Mouse (Mus musculus): ENCODE measurements at regions not wholly inside any gene's neighbourhood (a gene's known extent, or its start where the extent isn't known, plus 50 kb on each side); places are given as distances from the start of the nearest gene placed in this dataset.

- no peak for DNase-seq (ENCODE audit: extremely low spot score)
Observed at GRCm38 (mm10) chr1:179906115-179906514, 54.2 kb upstream of the Cdc42bpa start.

GRCm38 (mm10) chr1:179892711-179893110 is 67.6 kb upstream of the Cdc42bpa start:
- DNase-seq (ENCODE audit: extremely low spot score): no peak

- no peak for DNase-seq (ENCODE audit: extremely low spot score)
Observed at GRCm38 (mm10) chr1:179887921-179888320, 72.4 kb upstream of the Cdc42bpa start.

- DNase-seq (ENCODE audit: extremely low spot score): no peak
Observed at GRCm38 (mm10) chr1:179881222-179881621, 77.7 kb upstream of the Ahctf1 start.

GRCm38 (mm10) chr1:179877893-179878292 is 74.4 kb upstream of the Ahctf1 start:
- no peak for DNase-seq (ENCODE audit: extremely low spot score)

- DNase-seq (ENCODE audit: extremely low spot score): no peak
Observed at GRCm38 (mm10) chr1:179873772-179874555, 70.5 kb upstream of the Ahctf1 start.

GRCm38 (mm10) chr1:179871961-179872360 is 68.5 kb upstream of the Ahctf1 start:
- DNase-seq (ENCODE audit: extremely low spot score): no peak

- DNase-seq (ENCODE audit: extremely low spot score): no peak
Observed at GRCm38 (mm10) chr1:179868656-179869055, 65.2 kb upstream of the Ahctf1 start.

DNA sequence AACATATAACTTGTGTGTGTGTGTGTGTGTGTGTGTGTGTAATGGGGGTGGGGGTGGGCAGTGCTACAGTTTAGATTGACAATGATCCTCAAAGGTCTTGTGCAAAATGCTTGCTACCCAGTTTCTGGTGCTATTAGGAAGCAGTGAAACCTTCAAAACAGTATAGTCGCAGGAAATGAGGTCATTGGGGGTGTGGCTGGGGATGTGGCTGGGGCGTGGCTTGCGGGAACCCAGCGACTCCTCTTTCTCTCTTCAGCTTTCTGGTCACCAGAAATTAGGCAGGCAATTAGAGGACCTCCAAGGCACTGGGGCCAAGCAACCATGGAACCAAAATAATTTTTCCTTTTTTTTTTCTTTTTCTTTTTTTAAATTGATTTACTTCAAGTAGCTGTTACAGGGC is 64.0 kb upstream of the Ahctf1 start:
- DNase-seq (ENCODE audit: extremely low spot score): no peak

GRCm38 (mm10) chr1:179866056-179866772 is 62.7 kb upstream of the Ahctf1 start:
- DNase-seq (ENCODE audit: extremely low spot score): no peak

GRCm38 (mm10) chr1:179865561-179865960 is 62.1 kb upstream of the Ahctf1 start:
- DNase-seq (ENCODE audit: extremely low spot score): peak; percentile 38

DNA sequence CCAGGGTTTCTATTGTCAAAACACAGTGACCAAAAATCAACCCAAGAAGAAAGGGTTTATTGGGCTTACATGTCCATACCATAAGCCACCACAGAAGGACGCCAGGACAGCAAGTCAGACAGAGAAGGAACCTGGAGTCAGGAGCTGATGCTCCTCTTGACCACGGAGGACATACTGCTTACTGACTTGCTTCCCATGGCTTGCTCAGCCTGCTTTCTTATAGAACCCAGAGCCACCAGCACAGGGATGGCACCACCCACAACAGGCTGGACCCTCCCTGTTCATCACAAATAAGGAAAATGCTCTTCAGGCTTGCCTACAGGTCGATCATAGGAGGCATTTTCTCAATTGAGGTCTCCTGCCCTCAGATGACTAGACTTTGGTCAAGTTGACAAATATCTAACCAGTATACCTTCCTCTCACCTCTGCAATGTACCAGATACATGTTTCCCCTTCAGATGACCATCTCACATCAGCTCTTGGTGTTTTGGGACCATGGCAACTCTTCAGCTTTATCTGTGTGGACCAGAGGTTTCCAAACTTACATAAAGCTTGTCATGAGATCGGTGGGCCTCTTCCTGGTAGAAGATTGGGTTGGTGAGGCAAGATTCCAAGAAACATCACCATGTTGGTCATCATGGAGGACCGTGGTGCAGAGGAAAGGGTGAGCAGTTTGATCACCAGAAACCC is 61.2 kb upstream of the Ahctf1 start:
- DNase-seq (ENCODE audit: extremely low spot score): no peak

DNA sequence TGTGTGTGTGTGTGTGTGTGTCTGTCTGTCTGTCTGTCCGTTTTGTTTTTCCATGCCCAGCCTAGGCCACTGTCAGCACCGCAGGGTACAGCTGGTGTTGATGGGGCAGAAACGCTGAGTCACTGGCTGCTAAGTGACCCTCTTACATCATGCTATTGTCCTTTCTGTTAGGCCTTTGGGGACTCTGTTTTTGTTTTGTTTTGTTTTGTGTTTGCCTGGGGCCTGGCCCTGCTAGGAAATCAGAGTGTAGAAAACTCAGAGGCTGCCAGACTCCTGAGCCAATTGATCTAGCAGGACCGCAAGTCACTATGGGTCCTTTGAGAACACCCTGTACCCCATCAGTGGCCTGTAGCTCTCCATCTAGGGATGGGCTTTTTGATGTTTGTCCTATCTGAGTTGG is 59.9 kb upstream of the Ahctf1 start:
- no peak for DNase-seq (ENCODE audit: extremely low spot score)

GRCm38 (mm10) chr1:179862941-179863340 is 59.5 kb upstream of the Ahctf1 start:
- DNase-seq (ENCODE audit: extremely low spot score): no peak

DNA sequence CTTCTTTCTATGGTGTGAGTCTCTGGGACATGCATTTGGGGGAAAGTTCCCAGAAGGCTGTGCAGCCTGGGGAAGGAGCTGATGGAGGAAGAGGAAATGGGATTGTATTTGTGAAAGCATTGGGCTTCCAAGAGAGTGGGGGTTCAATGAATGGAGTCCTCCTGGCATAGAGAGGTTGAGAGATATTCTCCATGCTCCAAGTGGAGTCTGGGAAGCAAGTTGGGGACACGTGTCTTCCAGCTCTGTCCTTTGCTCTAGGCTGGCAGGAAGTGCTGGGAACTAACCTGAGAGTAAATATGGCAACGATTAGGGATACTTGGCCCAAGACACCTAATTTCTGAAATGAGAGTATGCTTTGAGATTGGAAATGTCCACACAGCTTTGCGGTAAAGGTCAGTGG is 58.3 kb upstream of the Ahctf1 start:
- DNase-seq (ENCODE audit: extremely low spot score): no peak

GRCm38 (mm10) chr1:179859552-179859902 is 56.0 kb upstream of the Ahctf1 start:
- no peak for DNase-seq (ENCODE audit: extremely low spot score)

DNA sequence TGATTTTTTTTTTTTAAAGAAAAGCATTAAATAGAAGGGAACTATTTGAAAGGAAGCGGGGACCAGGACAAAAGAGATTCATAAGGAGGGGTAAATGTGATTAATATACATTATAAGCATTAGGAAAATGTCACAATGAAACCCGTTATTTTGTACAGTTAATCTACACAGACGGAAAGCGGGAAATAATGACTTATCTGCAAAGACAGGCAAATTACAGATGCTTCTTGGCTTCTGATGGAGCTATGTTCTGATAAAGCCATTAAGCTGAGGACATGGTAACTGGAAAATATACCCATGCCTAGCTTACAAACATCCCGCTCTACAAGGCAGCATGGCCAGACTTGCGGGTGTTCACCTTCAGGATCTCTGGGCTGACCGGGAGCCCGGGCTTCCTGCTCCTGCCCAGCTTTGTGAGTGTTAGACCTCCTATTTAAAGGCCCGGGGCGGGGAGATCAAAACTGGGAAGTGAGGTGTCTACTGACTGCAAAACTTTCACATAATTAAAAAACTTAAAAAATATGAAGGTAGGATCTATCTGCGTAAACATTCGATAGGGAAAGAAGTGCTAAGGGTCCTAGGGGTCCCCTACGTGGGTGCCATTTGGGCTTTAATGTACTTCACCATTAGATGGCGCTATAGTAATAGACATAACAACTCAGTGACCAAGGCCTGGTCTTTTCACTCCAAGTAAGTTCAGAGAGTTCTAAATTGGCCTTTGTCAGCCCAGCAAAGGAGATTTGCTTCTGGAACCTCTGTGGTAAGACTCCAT is 55.5 kb upstream of the Ahctf1 start:
- peak; percentile 67 for DNase-seq (ENCODE audit: extremely low spot score)

- DNase-seq (ENCODE audit: extremely low spot score): no peak
Observed at GRCm38 (mm10) chr1:179854288-179854965, 50.9 kb upstream of the Ahctf1 start.
